Mouse (Mus musculus) urinary bladder, adult 2 months (tissue): ENCODE measurements around the gene D330045A20Rik. TPM values are rescaled to one million over a fixed set of nuclear protein-coding genes. Genes with fewer than 3 reads are reported as not detected.
"Not testable (repeated sequence)": the region's sequence is repeated elsewhere in the genome, so short reads cannot be mapped to it uniquely, and the experiment has no call there.

Experiments used
- DNase-seq: peaks from one replicate; pipeline ENCODE4 v3.0.0; 2022; ENCODE audit warnings: low spot score
- polyA plus RNA-seq: library from polyadenylated mRNA; depleted of rRNA; stranded (reverse); fragments of >200 nt; gene quantifications from 2 replicates; pipeline ENCODE4 v1.2.3, GENCODE M21; 2012; rRNA removed

Gene D330045A20Rik
- polyA plus RNA-seq, 1 experiment, result 3.6 TPM

GRCm38 (mm10) chrX:139578649-139579278, 98.6 kb downstream of the D330045A20Rik start:
- DNase-seq, result no peak

- no peak for DNase-seq
Measured at GRCm38 (mm10) chrX:139583616-139584015, 103.4 kb downstream of the D330045A20Rik start.

GRCm38 (mm10) chrX:139586676-139587075, 106.5 kb downstream of the D330045A20Rik start:
- not testable (repeated sequence) for DNase-seq

DNA sequence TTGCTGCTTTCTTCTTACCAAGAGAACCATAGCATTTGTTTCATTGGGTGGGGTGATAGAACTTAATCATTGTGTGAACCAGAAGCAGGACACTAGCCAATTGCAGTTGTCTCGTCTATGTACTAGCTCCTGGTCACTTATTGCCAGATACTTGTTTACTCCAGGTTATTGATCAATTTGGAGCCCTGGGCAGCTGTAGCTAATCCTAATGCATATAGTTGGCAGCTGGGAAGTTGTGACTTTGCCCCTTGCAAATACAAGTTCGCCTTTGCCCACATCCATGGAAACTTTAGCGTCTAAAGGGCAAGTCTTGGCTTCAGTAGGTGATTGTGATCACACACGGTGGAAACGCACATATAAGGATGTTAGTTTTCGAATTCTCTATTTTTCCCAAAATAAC, 116.2 kb downstream of the D330045A20Rik start:
- DNase-seq, result no peak

Other genes with a start within 250 kb of the D330045A20Rik start
- gene Trap1a, start 146.7 kb upstream of the D330045A20Rik start, polyA plus RNA-seq, result 0.06 TPM in 1 of 2 replicates, not detected in the other
- gene Rnf128, start 82.9 kb downstream of the D330045A20Rik start, polyA plus RNA-seq, result 85.7 and 103 TPM in 2 replicates
- gene Tbc1d8b, start 204.6 kb downstream of the D330045A20Rik start, polyA plus RNA-seq, result 8.2 and 8.4 TPM in 2 replicates
- gene Gm15013, start 234.1 kb downstream of the D330045A20Rik start, polyA plus RNA-seq, result 0.13 TPM in 1 of 2 replicates, not detected in the other